Mouse (Mus musculus): ENCODE data around the gene Mmp19.

DNA sequence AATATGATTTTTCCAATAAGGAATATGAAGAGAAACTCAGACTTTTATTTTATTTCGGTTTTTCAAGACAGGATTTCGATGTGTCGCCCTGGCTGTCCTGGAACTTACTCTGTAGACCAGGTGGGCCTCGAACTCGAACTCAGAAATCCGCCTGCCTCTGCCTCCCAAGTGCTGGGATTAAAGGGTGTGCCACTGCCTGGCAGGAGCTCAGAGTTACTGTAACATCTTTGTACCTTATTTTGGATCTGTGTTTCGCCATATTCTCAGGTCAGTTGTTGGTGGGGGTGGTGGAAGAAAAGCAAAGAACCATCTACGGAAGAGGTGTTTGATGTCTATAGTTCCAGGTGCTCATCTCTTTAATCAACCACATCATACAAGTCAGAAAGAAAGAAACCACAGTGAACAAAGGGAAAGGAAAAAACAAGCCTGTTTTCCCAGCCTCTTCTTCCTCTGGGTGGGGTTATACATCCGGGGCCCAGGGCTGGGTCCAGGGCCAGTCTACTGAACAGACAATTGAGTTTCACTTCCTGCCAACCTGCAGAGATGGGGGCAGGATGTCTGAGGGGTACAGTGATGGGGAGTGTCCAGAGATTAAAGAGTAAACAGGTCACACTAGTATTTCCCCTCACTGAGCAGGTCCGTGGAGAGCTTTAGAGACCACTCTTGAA lies 44.6 kb upstream of the Mmp19 start:
- TF ChIP-seq POLR2A (IDR thresholded peaks at IDR 0.05; ENCODE audit: borderline replicate concordance, low read depth, low read length), result no peak
- TF ChIP-seq CTCF (IDR thresholded peaks at IDR 0.05; ENCODE audit: low read depth, low read length), result no peak

Data from bone marrow macrophage, adult 2 months (primary cell).